ENCODE assay signal across 14 mouse cellular contexts in the genomic region with DNA sequence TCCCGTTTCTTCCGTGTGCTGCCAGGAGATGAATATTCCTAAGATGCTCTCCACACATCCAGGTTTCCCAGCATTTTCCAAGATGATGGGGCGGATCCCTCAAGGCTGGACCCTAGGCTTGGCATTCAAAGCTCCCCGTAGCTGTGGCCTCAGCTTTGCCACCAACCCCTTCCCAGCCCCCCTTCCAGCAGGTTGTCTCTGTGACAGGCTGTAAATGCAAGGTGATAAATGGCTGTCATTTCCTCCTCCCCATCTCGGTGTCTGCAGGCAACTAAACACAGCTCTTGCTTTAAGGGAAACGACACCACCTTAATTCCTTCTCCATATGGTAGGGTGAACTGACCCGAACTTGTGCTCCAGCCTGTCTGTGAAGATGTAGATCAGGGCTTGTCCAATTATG. TPM values are rescaled to one million over a fixed set of nuclear protein-coding genes. Genes with fewer than 3 reads are reported as not detected.
DNase-seq lines count a peak whose midpoint lies in the region; ATAC-seq lines count a peak whose summit lies in the region.
"Had no signal": no experiment of that assay in that cellular context is flagged by ENCODE, and none has a peak within 500 bp of the region (broad histone marks: within the 10 kb centered on the region; RNA-seq: fewer than 3 reads in every experiment).

No protein-coding gene starts in this region.

- H3K4me3 ChIP-seq in kidney, embryonic 14.5 days (ENCODE audit: low read length) = no peak overlapping the region
- H3K4me3 ChIP-seq in forebrain, embryonic 16.5 days (replicated peaks; ENCODE audit: low read length) = no peak overlapping the region
- H3K4me3 ChIP-seq in limb, embryonic 13.5 days = no peak overlapping the region
- H3K4me3 ChIP-seq in neural tube, embryonic 13.5 days = no peak overlapping the region
- H3K4me3 ChIP-seq: heart, adult 2 months had no signal

- ATAC-seq in kidney, embryonic 14.5 days (ENCODE audit: low FRiP score, low TSS enrichment) = peak; percentile 76
- ATAC-seq in forebrain, embryonic 16.5 days = no peak
- ATAC-seq in limb, embryonic 13.5 days (ENCODE audit: low FRiP score, low read depth) = no peak
- peak; percentile 58; the same call in 1 of the 2 replicates for ATAC-seq in neural tube, embryonic 13.5 days (ENCODE audit: low read depth)
- ATAC-seq: Patski had no signal

- no peaks in the 10 kb centered on the region for H3K36me3 ChIP-seq in kidney, embryonic 14.5 days (ENCODE audit: control insufficient read depth, insufficient read depth, low read length)
- H3K36me3 ChIP-seq in forebrain, embryonic 16.5 days (ENCODE audit: control insufficient read depth, insufficient read depth) = no peaks in the 10 kb centered on the region
- peaks cover under 1% of the 10 kb centered on the region; the same call in 1 of the 2 replicates for H3K36me3 ChIP-seq in limb, embryonic 13.5 days
- H3K36me3 ChIP-seq in neural tube, embryonic 13.5 days = no peaks in the 10 kb centered on the region

- 2% methylated on average over 7 of the region's 7 CpGs for WGBS in kidney, embryonic 14.5 days
- 7% methylated on average over 7 of the region's 7 CpGs for WGBS in forebrain, embryonic 16.5 days
- WGBS in limb, embryonic 13.5 days = 0% methylated on average over 7 of the region's 7 CpGs
- 1% methylated on average over 7 of the region's 7 CpGs for WGBS in neural tube, embryonic 13.5 days

- intact Hi-C loops in left cerebral cortex, postnatal 25 days (cut with DNase I) = no loop called here

- H3K27me3 ChIP-seq in kidney, embryonic 14.5 days (ENCODE audit: control insufficient read depth, insufficient read depth, low read length) = no peaks in the 10 kb centered on the region
- H3K27me3 ChIP-seq in forebrain, embryonic 16.5 days (replicated peaks; ENCODE audit: control insufficient read depth, insufficient read depth, low read length) = no peaks in the 10 kb centered on the region
- H3K27me3 ChIP-seq in limb, embryonic 13.5 days = peaks cover 29% of the 10 kb centered on the region
- no peaks in the 10 kb centered on the region for H3K27me3 ChIP-seq in neural tube, embryonic 13.5 days

- no peaks in the 10 kb centered on the region for H3K9me3 ChIP-seq in kidney, embryonic 14.5 days (ENCODE audit: control insufficient read depth, low read length)
- no peaks in the 10 kb centered on the region for H3K9me3 ChIP-seq in forebrain, embryonic 16.5 days (ENCODE audit: control insufficient read depth, low read length)
- no peaks in the 10 kb centered on the region for H3K9me3 ChIP-seq in limb, embryonic 13.5 days
- H3K9me3 ChIP-seq in neural tube, embryonic 13.5 days = no peaks in the 10 kb centered on the region

- H3K9ac ChIP-seq in kidney, embryonic 14.5 days (ENCODE audit: low read depth, low read length) = no peak overlapping the region
- H3K9ac ChIP-seq in forebrain, embryonic 16.5 days (replicated peaks; ENCODE audit: low read depth, low read length) = 0 out of 2 replicates have a peak overlapping the region, but pooled peaks have one; percentile 1
- H3K9ac ChIP-seq in limb, embryonic 13.5 days = 0 out of 2 replicates have a peak overlapping the region, but pooled peaks have one; percentile 13
- H3K9ac ChIP-seq in neural tube, embryonic 13.5 days = peak overlapping the region; percentile 52
- H3K9ac ChIP-seq: lung, embryonic 14.5 days had no signal

- H3K4me2 ChIP-seq in kidney, embryonic 14.5 days (replicated peaks; ENCODE audit: low read depth, low read length) = peak overlapping the region; percentile 33
- peak overlapping the region; percentile 30 for H3K4me2 ChIP-seq in forebrain, embryonic 16.5 days (ENCODE audit: low read length)
- H3K4me2 ChIP-seq in limb, embryonic 13.5 days (replicated peaks) = peak overlapping the region; percentile 54
- H3K4me2 ChIP-seq in neural tube, embryonic 13.5 days = peak overlapping the region; percentile 44

- H3K27ac ChIP-seq in kidney, embryonic 14.5 days (ENCODE audit: low read depth, low read length) = no peak overlapping the region
- peak overlapping the region; percentile 68 for H3K27ac ChIP-seq in forebrain, embryonic 16.5 days (ENCODE audit: low read length)
- no peak overlapping the region for H3K27ac ChIP-seq in limb, embryonic 13.5 days
- H3K27ac ChIP-seq in neural tube, embryonic 13.5 days (replicated peaks) = peak overlapping the region; percentile 87
- H3K27ac ChIP-seq: heart, adult 2 months had no signal

- peaks cover 17% of the 10 kb centered on the region; the same call in 1 of the 2 replicates for H3K4me1 ChIP-seq in kidney, embryonic 14.5 days (ENCODE audit: control insufficient read depth, insufficient read depth, low read length)
- H3K4me1 ChIP-seq in forebrain, embryonic 16.5 days (replicated peaks; ENCODE audit: control insufficient read depth, insufficient read depth, low read length) = peaks cover 17% of the 10 kb centered on the region
- H3K4me1 ChIP-seq in limb, embryonic 13.5 days = peaks cover 21% of the 10 kb centered on the region
- H3K4me1 ChIP-seq in neural tube, embryonic 13.5 days (replicated peaks) = peaks cover 26% of the 10 kb centered on the region

- DNase-seq in kidney, adult 8-10 months = no peak
- DNase-seq in layer of hippocampus, adult 18-20 months (ENCODE audit: low spot score in 2 of 2) = no peak
- no peak for DNase-seq in left cerebral cortex, postnatal 25 days (ENCODE audit: low spot score in 2 of 2)
- no peak for DNase-seq in Muller cell, postnatal 12 days (ENCODE audit: inconsistent ontology term)
- DNase-seq: adrenal gland, postnatal 10 days; heart, adult 2 months; kidney, postnatal 10 days; lung, embryonic 14.5 days; right cerebral cortex, adult 18-20 months had no signal

RNA-seq across cellular contexts. Expression of gene Tti1, which starts 52.6 kb away (rescaled TPM):
- polyA plus RNA-seq in kidney, embryonic 14.5 days (2014; fragmentation: Nextera tagmentation; extraction: Ambion mirVana) = 10.6 and 26.6 TPM in 2 replicates
- 21.1 and 22.1 TPM in 2 replicates for polyA plus RNA-seq in forebrain, embryonic 16.5 days (2015; fragmentation: Nextera tagmentation; extraction: Ambion mirVana)
- 23.8 and 25.8 TPM in 2 replicates for polyA plus RNA-seq in limb, embryonic 13.5 days (2015; fragmentation: Nextera tagmentation; extraction: Ambion mirVana)
- polyA plus RNA-seq in neural tube, embryonic 13.5 days (2015; fragmentation: Nextera tagmentation; extraction: Ambion mirVana) = 15.8 and 16.8 TPM in 2 replicates
- total RNA-seq in layer of hippocampus, adult 18-20 months (2021) = 10 to 100 TPM; 22.8 to 23.1 TPM
- total RNA-seq in left cerebral cortex, postnatal 25 days (2021) = 10 to 100 TPM; 20.3 to 21.0 TPM

RNA-seq across cellular contexts. Expression of gene Rprd1b, which starts 52.7 kb away (rescaled TPM):
- 41.1 and 53.3 TPM in 2 replicates for polyA plus RNA-seq in kidney, embryonic 14.5 days (2014; fragmentation: Nextera tagmentation; extraction: Ambion mirVana)
- 36.6 and 44.6 TPM in 2 replicates for polyA plus RNA-seq in forebrain, embryonic 16.5 days (2015; fragmentation: Nextera tagmentation; extraction: Ambion mirVana)
- polyA plus RNA-seq in limb, embryonic 13.5 days (2015; fragmentation: Nextera tagmentation; extraction: Ambion mirVana) = 46.7 and 51.3 TPM in 2 replicates
- 34.5 and 35.3 TPM in 2 replicates for polyA plus RNA-seq in neural tube, embryonic 13.5 days (2015; fragmentation: Nextera tagmentation; extraction: Ambion mirVana)
- total RNA-seq in layer of hippocampus, adult 18-20 months (2021) = 10 to 100 TPM; 62.7 to 65.2 TPM
- total RNA-seq in left cerebral cortex, postnatal 25 days (2021) = 10 to 100 TPM; 38.5 to 45.4 TPM

Comparison
In these comparisons a context has a peak if more than half of its experiments do, and no peak if none do; other contexts are left out.
1. ATAC-seq: peak in kidney, embryonic 14.5 days (single experiment) and neural tube, embryonic 13.5 days (single experiment); none in forebrain, embryonic 16.5 days (single experiment) and limb, embryonic 13.5 days (single experiment).
2. H3K27ac ChIP-seq: peak in forebrain, embryonic 16.5 days (single experiment) and neural tube, embryonic 13.5 days (single experiment); none in kidney, embryonic 14.5 days (single experiment) and limb, embryonic 13.5 days (single experiment).
3. Peak in every context shown above with its lines, with median percentiles within 50 percentile points of each other: H3K4me2 ChIP-seq.